Mouse (Mus musculus): ENCODE results near the gene Dlst. TPM values are rescaled to one million over a fixed set of nuclear protein-coding genes. Genes with fewer than 3 reads are reported as not detected.

Gene Dlst
- polyA plus RNA-seq, 1 experiment: 88.7 TPM

GRCm38 (mm10) chr12:85184118-85184517 is 73.5 kb downstream of the Dlst start:
- peak; percentile 63 for DNase-seq
- WGBS: 59% methylated on average over 5 of the region's 5 CpGs
- no peaks in the 10 kb centered on the region for H3K4me1 ChIP-seq (ENCODE audit: control insufficient read depth, insufficient read depth, low read length)
- H3K4me3 ChIP-seq (replicated peaks; ENCODE audit: extremely low read depth, low read depth, low read length): no peak overlapping the region
- TF ChIP-seq POLR2A (IDR thresholded peaks at IDR 0.05; ENCODE audit: borderline replicate concordance, extremely low read depth, low read depth, low read length) (no peak), CTCF (IDR thresholded peaks at IDR 0.05; ENCODE audit: insufficient read depth, low read length) (no peak)

Other genes starting within 250 kb of the Dlst start
- 91.3 and 96.8 TPM in 2 replicates for gene Ltbp2, start 234.3 kb upstream of the Dlst start, polyA plus RNA-seq (2012; rRNA removed)
- 18.4 and 34.0 TPM in 2 replicates for gene Fcf1, start 139.9 kb upstream of the Dlst start, polyA plus RNA-seq (2012; rRNA removed)
- 22.9 and 26.9 TPM in 2 replicates for gene Arel1, start 139.9 kb upstream of the Dlst start, polyA plus RNA-seq (2012; rRNA removed)
- 12.4 and 16.2 TPM in 2 replicates for gene Ylpm1, start 114.5 kb upstream of the Dlst start, polyA plus RNA-seq (2012; rRNA removed)
- gene Prox2, start 74 bp upstream of the Dlst start, polyA plus RNA-seq (2012; rRNA removed): 2.6 and 2.8 TPM in 2 replicates
- 1.1 and 1.4 TPM in 2 replicates for gene Rps6kl1, start 40.4 kb downstream of the Dlst start, polyA plus RNA-seq (2012; rRNA removed)
- gene Pgf, start 67.0 kb downstream of the Dlst start, polyA plus RNA-seq (2012; rRNA removed): 3.0 and 3.6 TPM in 2 replicates
- gene Eif2b2, start 108.6 kb downstream of the Dlst start, polyA plus RNA-seq (2012; rRNA removed): 92.1 and 92.6 TPM in 2 replicates
- 3.7 and 5.5 TPM in 2 replicates for gene Mlh3, start 159.8 kb downstream of the Dlst start, polyA plus RNA-seq (2012; rRNA removed)
- 6.3 and 8.7 TPM in 2 replicates for gene Acyp1, start 177.6 kb downstream of the Dlst start, polyA plus RNA-seq (2012; rRNA removed)
- 1.5 and 1.7 TPM in 2 replicates for gene Zc2hc1c, start 177.8 kb downstream of the Dlst start, polyA plus RNA-seq (2012; rRNA removed)
- 32.7 and 39.7 TPM in 2 replicates for gene Nek9, start 228.5 kb downstream of the Dlst start, polyA plus RNA-seq (2012; rRNA removed)